Mouse (Mus musculus): Measurements from ENCODE around the gene Fut7.

The Fut7 gene

DNA sequence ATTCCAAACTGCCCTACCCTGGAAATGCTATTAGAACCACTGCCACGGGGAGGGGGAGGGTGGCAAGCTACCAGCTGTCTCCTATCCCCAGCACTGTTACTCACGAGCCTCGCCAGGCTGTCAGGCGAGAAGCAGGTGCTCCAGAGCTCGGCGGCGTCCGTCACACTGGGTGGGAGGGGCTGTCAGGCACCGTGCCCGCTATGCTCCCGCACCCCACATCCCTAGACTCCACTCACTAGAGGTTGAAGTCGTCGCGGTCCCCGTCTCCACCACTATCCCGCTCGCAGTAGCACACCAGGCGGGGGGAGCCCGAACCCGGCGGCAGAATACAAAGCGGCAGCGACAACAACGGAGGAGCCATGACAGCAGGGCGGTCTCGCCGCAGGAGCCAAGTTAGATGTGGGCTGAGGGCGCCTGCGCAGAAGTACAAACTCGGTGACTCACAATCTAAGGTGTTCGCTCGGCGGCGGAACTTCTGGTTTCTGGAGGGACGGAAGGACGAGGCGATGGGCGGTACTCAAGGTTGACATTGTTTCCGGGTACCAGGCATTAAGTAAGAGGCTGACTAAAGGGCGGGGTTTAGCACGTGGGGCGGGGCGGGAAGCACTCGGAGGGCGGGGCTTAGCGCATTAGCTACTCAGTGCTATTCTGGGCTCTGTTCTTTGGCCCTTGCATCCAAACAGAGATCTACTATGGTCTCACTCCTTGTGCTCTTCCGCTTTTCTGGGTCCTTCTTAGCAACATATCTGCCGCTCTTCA, 37.7 kb downstream of the Fut7 start, which contains the start of gene Paxx:
Paxx (minus strand) TSS at position 544 of the 759 bp plus-strand sequence.
- peak; percentile 97 for DNase-seq

DNA sequence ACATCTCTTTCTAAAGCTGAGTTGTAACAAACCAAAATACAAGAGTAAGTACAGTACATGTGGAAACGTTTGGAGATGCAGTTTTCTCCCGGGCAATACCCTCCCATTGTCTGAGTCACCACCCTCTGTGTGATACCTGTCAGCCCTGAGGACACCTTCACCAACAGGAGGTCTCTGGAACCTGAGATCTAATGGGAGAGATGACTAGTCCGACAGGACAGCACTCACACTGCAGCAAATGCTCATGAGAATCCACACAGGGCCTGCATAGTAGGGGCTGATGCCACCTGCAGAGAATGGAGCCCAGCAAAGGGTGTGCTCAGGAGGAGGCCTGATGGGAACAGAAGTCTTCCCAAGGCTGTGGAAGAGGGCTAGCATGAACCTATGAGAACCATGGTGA, 38.3 kb downstream of the Fut7 start:
- DNase-seq: no peak

DNA sequence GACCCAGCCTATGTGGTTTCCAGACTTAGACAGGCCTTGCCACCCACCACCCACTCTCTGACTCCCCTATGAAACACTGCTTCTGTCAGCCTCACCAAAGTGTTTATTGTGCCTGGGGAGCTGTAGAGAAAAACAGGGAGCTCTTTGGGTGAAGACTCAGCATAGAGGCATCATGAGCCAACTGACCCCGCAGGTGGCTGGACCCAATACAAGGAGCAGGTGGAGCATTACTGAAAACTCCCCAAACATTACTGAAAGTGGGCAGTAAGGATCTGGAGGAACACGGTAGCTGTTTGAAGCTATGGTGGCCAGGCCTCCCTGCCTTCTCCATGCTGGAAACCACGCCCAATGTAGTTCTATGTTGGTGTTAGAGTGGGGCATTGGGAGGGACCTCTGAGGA, 40.6 kb downstream of the Fut7 start:
- no peak for DNase-seq

DNA sequence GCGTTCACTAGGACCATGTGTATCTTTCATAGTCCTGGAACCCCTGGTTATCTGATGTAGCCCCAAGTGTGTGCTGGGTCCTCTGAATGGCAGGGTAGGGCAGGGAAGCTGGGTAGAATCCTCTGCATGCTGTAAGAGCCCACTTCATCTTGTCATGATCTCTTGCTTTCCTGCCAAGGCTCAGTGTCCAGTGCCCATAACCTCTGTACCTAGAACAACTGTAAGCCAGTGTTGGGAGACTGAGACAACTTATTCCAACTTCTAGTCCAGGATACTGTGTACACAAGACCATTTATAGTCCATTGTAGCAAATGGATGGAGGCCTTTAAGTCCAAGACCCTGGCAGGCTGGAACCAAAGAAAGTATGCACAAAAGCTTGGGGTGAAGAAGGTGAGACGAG, 42.2 kb downstream of the Fut7 start:
- DNase-seq: no peak

DNA sequence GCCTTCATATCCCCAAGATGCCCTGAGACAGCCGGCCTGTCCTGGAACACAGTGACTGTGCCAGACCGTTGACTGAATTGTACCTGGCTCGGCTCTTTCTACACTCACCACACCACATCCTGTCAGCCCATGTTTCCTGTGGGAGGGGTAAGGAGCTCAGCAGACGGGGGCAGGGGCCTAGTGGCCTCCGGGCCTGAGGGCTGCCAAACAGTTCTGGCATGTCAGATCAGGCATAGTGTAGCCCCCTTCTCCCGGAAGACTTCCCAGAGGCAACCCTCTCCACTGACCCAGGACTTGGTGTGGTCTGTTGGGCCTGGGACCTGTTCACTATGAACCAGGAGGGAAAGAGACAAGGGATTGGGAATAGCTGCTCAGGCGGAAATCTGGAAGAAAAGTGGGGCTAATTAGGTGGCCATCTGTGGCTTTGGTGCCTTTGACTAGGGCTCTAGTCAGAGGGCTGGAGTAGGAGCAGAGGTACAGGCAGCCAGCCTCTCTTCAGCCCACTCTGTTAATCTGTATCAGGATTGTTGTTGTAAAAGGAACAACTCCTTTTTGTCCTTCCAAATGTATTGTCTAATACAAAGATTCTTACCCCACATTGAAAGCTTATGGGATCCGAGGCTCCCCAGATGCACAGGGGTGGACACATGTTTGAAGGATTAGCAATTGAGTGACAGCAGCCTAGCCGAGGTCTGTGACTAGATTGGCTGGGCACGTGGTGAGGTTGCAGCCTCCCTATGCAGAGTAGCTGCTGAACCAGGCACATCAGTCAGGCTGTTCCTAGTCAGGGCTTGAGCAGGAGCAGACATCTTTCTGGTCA, 43.0 kb downstream of the Fut7 start:
- peak; percentile 7 to 27 for DNase-seq

DNA sequence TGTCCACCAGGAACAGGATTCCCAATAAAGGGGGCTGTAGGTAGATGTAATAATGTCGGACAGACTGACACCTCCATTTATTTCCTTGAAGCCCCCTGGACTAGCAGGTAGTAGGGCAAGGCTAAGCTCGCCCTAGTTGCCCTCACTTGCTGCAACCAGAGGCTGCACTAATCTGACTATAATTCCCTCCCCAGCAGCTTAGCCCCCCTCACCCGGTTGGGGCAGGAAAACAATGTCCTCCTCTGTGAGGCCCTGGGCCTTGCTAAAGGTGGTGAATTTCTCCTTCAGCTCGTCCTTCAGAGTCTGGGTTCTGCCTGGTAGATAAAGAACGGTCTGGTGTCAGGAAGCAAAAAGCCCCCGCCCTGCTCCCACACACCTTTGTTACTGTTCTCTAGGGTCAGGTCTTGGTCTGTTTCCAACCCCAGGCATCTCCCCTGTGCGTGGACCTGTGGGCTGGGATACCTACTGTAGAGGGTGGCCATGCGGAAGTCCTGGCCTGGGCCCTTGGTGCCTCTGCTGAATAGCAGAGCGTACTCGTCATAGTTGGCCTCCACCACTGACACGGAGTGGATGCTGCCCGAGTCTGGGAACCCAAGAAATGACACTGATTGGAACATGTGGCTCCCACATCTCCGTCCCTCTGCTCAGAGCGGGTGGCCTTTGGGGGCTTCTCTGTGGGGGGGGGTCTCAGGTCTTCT, 44.7 kb downstream of the Fut7 start:
- no peak for DNase-seq

DNA sequence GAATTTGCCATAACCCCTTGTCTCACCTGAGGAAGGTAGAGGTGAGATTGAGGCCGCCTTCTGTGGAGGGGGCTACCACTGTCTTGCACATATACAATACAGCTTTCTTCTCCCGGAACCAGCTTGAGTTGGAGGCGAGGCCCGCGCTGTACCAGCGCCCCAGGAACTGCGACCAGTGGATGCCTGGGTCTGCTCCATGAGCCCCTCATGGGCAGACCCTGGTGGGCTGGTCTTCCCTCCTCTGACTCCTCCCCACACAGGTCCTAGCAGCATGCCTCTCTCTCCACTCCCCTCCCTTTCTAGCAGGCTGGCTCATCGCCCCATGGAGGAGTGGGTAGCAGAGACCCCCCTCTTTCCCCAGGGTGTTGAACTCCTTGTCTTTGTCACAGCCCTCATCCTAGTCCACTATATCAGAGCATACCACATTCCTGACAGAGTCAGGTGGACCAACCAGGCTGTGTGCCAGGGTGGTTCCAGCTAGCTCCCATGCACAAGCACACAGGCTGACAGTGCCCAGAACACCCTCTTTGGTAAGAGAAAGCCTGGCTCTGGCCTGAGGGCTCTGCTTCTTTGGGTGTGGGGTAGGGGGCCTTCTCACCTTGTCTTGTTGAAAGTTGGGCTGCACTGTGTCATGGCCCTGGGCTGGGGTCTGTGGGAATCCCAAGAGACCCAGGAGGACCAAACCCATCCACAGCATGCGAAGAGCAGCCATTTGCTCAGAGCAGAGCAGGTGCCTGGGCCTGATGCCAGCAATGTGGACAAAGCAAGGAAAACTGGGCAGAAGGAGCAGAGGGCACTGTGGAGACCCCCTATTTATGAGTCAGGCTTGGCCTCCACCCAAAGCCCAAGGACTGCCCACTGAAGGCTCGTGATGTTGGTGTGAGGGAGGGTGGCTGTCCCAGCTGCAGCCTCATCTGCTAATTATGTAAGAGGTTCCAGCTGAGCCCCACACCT, 46.2 kb downstream of the Fut7 start:
- DNase-seq: no peak

DNA sequence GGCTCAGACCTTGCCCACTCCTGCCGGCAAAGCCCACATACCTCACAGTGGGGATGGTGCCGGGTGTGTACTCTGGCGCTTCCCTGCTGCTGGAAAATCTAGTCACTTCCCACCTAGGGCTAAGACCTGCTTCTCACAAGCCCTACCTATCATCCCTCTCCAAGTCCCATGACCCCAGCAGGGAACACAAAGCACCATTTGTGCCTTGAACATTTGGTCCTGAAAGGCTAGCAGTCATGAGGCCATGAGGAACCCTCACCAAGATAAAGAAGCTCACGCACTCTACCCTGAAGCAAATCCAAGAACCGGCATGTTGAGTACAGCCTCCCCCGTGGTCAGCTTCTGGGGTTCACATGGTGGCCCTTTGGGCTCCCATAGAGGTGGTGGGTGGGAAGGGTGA, 46.9 kb downstream of the Fut7 start, which contains the start of gene Ptgds:
Ptgds (minus strand) TSS at position 78 of the 400 bp plus-strand sequence.
- DNase-seq: no peak

DNA sequence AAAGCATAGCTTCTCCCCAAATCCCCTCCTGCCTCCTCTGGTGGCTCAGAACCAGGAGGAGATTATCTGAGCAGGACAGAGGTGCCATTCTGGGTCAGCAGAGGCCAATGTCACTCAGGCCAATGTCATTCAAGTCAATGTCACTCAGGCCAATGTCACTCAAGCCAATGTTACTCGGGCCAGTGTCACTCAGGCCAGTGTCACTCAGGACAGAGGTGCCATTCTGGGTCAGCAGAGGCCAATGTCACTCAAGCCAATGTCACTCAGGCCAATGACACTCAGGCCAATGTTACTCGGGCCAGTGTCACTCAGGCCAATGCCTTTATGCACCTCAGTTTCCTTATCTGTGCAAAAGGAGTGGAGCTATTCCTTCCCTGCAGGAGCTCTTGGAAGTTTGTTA, 49.5 kb downstream of the Fut7 start:
- no peak for DNase-seq
